Mouse (Mus musculus): Measurements from ENCODE around the gene Anks1b.

Anks1b gene

DNA sequence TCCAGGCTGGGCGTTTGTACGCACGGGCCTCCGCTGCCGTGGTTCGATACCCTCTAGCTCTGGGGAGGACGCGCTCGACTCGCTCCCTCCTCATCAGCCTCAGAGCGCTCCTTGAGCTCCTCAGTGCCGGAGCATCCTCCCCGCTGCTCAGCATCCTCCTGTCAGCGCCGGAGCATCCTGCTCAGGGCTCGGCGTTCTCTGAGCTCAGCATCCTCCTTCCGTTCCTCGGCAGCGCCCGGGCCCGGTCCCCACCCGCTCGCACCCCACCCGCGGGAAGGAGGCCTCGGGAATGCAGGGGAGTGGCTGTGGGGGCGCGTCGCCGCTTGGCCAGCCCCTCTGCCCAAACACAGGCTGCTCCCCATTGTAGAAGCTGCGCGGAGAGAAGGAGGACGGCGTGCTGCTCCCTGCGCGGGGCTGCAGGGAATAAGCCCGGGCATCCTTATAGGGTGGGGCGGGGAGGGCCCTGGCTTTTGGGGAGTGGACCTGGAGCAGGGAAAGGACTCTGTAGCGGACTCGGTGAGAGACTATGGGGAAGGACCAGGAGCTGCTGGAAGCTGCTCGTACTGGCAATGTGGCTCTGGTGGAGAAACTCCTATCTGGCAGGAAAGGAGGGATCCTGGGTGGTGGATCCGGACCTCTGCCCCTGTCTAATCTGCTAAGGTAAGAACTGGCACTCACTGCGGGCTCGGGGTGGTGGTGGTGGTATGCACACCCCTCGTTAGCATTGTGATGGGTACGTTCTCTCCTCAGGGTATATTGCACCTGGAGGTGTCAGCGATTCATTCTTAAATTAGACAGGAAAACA, at the start of gene Anks1b:
Anks1b (plus strand) TSS at position 364 of the 805 bp plus-strand sequence.
- peak; percentile 29 for DNase-seq (ENCODE audit: low read depth, low spot score)

DNA sequence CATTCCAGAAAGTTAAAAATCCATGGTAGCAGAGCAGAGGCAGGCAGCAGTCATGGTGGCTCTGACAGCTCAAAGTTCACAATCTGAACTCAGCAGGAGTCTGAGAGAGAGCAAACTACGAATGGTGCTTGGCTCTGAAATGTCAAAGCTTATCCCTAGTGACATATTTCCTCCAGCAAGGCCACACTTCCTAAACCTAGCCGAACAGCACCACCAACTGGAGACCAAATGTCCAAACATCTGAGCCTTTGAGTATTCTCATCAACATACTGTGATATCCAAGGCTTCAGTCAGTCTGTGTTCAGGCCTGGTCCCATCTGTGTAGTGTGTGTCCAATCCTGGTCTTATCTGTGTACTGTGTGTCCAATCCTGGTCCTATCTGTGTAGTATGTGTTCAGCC, 49.4 kb upstream of the Anks1b start:
- peak; percentile 7 for DNase-seq (ENCODE audit: low read depth, low spot score)

DNA sequence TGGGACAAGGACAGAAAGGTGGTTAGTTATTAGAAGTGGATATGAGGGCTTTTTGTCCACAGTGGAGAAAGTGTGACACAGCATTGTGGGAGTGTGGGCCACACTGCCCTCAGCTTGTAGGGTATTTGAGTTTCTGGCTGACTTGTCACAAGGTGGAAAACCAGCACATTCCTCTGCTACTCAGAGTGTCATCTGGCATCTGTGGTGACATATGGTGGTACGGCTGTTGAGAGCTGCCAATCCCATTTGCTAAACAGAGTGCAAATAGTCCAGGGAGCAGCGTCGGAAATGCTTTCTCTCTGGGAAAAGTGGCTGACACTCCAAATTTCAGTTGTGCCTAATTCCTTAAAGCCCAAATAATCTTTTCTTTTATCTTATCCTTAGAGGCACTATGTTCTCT, 46.4 kb upstream of the Anks1b start:
- DNase-seq (ENCODE audit: low read depth, low spot score) = no peak

DNA sequence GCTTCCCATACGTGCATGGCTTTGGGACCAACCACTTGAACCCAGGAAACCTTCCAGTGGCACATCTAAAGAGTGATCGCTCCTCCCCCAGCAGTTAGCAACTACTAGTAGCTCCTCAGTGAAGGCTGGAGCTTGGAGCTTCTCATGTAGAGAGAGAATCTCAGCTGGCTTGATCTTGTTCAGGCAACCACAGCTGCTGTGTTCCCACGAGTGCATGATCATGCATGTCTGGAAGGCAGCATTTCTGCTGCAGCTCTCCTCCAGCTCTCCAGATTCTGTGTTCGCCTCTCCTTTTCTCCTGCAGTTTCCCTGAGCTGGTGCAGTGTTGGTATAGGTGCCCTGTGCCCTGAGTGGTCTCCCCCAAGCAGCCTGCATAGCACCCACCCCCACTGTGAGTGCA, 41.0 kb upstream of the Anks1b start:
- DNase-seq (ENCODE audit: low read depth, low spot score) = no peak

DNA sequence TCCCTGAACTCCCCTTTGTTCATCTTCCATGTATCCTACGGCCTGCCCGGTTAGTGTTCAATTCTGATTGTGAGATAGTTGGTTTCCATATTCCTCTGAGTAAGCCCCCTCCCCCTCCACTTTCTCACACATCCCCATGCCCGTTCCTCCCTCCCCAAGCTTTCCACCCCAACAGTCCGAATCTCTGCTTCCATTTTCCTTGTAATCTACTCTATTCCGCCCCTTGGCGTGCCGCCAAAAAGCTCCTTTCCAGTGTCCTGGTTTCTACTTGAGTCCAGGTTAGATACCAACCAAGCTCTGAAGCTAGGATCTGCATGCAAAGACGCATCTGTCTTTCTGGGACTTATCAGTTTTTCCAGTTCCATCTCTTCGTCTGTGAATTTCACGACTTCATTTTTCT, 40.1 kb upstream of the Anks1b start:
- no peak for DNase-seq (ENCODE audit: low read depth, low spot score)

DNA sequence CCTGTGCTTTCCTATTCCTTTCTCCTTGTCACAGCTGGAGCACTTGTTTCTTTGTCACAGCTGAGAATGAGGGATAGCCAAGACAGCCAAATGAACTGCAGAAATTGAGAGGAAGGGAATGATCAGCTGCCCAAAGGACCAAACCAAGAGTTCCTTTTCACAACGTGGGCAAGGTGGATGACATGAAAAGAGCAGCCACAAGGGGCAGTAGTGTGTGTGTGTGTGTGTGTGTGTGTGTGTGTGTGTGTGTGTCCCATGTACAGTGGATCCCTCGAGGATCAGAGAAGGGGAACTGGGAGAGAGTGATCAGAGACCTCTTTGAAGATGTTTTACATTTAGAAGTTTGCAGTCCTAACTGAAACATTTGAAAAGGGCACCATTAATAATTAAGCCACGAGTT, 35.8 kb upstream of the Anks1b start:
- no peak for DNase-seq (ENCODE audit: low read depth, low spot score)

DNA sequence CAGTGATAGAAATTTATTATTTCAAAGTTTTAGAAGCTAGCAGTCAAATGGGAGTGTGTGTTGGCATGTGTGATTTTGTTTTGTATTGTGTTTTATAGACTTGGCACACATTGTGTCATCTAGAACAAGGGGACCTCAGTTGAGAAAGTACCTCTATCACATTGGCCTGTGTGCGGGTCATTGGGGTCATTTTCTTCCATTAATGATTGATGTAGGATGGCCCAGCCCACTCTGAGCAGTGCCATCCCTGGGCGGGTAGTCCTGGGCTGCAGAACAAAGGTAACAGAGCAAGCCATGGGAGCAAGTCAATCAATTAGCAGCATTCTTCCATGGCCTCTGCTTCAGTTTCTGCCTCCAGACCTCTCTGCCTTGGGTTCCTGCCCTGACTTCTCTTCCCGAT, 34.5 kb upstream of the Anks1b start:
- no peak for DNase-seq (ENCODE audit: low read depth, low spot score)

DNA sequence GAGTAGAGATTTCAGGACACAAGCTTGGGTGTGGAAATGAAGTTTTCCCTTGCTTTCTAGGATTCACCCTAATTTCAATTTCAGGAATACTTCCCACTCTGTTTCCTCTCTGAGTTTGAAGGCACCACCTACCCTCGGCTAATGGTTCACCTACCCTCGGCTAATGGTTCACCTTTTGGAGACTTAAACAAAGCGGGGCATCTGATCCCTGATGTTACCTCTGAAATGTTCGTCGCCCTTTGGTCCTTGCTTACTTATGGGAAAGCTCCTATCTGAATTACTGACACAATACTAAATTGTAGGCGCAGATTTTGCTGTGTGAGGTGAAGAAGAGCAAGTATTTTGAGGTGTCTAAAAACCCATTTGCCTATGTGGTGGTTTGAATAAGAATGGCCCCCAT, 22.4 kb upstream of the Anks1b start:
- no peak for DNase-seq (ENCODE audit: low read depth, low spot score)

DNA sequence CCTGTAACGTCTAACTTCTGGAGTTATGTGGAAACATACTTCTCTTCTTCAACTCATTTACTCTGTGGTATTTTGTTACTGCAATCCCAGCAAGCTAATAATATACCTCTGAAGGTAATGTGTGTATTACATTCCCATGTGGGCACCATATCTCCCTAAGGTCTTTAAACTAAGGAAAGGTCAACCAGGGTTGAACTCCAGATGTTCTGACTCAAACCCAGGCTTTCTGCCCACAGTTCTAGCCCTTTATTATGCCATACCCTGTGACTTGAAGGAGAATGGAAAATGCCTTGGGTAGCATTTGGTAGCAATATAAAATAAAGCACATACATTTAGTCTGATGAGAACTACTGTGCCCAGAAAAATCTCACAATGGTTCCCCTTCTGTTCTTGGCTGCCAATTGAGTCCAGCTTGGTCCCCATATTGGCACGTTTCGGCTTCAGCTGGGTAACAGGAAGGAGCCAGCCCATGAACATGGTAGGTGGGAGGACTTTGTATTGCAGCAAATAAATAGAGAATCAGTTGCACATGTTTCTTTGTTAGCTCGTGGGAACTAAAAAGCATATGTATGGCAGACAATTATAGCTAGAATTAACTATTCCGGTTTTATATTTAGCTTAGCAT, 17.9 kb upstream of the Anks1b start:
- no peak for DNase-seq (ENCODE audit: low read depth, low spot score)

DNA sequence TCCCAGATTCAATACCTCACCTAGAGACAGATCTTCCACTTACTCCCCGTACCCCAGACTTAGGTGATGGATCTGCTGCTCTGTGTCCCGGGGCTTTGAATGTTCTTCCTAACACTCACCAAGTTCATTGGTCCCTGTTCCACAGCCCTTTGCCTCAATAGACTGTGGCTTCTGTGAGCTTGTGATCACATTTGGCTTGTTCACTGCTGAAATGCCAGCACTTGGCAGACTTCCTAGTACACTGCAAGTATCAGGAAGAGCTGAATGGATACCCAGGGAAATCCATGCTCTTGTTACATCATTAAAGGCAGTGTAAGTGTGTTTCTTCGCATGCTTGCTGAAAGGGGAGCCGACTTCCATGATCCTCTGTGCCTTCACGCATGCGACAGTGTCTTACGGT, 17.0 kb upstream of the Anks1b start:
- no peak for DNase-seq (ENCODE audit: low read depth, low spot score)

DNA sequence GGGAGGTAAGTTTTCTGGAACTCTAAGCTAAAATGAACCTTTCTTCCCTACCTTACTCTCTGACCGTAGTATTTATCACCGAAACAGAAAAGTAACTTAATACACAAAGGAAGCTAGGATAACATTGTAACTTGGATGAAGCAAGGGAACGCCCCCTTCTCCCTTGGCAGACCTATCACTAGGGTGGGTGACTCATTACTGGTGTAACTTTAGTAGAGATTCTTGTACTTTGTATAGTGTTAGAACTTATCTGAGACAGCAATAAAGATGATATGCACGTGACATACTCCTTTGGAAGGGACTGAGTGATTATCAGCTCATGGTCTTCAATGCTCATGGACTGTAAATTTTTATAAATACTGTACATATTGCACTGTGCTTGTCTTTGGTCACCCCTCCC, 5.1 kb upstream of the Anks1b start:
- no peak for DNase-seq (ENCODE audit: low read depth, low spot score)

DNA sequence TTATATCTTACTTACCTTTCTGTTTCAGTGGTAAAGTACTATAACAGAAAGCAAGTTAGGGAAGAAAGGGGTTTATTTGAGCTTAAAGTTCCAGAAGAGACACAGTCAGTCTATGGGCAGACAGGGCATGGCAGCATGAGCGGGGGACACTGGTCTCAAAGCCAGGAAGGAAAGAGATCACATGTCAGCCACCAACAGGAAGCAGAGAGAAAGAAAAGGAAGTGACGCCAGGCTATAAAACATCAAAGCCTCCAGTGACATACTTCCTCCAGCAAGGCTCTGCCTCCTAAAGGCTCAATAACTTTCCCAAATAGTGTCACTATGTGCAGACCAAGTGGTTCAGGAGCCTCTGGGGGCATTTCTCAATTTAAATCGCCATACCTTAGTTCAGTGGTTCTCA, 4.5 kb upstream of the Anks1b start:
- DNase-seq (ENCODE audit: low read depth, low spot score) = no peak

DNA sequence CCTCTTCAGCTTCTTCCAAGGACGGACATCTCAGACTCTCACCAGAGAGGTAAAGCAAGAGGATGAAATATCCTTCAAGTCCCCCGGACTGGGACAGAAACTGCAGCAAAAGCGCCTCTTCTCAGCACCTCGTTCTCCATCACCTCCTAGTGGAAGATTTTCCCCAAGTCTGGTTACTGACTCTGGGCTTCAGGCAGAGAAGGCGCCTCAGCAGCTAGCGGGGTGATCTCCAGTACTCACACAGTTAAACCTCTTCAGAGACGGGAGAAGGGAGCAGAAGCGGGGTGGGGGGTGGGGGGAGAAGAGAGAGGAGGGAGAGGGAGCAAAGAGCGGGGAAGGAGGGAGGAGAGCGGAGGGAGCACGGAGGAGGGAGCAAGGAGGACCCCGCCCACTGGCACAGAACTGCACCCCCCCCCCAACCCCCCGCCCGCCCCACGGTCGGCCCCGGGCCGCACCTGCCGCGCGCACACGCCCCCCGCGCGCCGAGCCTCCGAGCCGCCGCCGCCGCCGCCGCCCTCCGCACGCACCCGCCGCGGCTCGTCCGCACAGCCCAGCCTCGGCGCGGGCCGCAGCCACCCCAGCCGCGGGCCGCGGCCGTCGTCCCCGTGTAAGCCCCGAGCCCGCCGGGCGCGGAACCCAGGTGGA, 686 bp upstream of the Anks1b start:
- DNase-seq (ENCODE audit: low read depth, low spot score) = no peak

DNA sequence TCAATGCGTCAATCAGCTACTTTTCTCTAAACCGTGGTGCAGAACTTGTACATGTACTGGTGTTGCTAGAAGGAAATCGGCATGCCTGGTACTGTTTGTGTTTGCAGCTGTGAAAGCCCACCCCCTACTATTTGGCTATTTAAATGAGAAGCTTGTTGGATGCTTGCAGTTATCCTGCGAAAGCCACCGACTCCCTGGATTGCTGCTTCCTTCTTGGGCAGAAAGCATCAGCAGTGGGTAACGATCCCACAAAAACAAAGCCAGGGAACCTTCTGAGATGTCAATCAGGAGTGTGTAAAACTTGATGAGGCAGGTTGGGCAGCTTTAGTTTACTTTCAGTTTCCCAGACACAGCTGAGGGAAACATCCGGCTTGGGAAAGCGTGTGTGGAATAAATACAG, 727 bp downstream of the Anks1b start:
- DNase-seq (ENCODE audit: low read depth, low spot score) = no peak

DNA sequence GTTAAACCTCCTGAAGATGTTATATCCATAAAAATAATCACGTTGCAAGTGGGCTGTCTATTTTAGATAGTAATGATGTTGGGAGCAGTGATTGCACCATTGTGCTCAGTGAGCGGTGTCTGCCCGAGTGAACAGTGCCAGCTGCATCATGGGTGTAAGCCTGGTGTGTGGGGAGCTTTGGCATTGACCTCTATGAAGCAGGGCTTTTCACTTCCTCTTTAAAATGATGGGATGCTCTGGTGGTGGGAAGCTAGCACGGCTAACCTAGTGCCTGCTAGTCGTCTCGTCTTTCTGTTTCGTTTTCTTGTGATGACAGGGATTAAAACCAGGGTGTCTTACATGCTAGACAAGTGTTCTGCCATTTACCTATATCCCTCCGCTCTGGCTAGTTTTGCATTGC, 10.3 kb downstream of the Anks1b start:
- no peak for DNase-seq (ENCODE audit: low read depth, low spot score)

DNA sequence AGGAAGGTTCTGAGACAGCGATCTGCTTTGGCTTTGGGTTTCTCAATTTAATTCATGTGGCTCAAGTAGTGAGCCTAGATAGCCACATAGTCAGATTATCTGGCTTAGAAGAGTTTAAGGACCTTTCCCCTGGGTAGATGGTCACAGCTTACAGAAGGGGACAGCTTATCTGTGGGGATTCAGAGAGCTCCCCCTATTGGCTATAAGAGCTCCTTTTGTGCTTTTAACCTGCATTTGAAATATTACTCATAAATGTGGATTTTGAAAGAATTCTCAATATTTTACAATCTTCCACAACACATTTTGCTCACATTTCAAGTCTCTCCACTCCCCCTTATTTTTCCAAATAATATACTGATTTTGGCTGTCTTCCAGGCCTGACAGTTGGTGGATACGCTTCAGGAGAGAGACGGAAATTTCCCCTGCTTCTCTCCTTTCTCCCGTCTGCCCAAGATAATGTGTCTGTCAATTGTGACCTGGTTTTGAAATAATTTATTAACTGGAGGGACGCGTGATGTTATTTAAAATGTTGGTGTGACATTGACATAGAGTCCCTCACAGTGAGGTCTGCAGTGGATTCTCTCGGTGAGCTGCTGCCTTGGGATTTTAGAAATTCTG, 29.5 kb downstream of the Anks1b start:
- DNase-seq (ENCODE audit: low read depth, low spot score) = no peak

DNA sequence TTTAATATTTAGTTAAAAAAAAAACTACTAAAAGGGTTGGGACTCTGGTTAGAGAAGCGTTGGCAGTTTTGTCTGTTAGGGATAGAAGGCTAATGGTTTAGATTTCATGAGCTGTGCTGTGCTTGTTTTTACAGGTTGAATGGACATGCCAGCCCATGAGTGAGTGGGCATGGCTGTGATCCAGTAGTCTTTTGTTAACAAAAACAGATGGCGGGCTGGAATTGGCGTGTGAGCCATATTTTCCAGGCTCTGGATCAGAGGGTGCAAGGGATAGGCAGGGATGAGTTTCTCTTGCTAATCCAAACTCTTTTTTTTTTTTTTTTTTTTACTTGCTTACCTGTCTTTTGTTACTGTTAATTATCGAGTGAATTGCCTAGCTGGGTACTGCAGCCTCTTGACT, 38.6 kb downstream of the Anks1b start:
- no peak for DNase-seq (ENCODE audit: low read depth, low spot score)

DNA sequence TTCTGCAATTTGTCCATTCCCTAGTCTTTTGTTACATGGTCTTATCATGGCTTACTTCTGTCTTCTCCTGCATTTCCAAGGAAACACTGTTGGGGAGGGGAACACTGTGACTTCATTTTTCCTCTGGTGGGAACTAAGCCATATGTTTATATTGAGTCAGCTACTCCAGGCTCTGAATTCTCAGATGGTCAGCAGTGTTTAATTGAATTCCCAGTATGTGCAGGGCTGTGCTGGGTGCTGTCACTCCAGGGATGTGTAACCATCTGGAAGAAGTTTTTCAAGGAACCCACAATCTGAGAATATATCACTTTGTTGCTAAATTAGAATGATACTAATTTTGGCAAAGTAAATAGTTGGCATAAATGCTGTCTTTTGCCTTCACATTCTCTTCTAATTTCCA, 39.9 kb downstream of the Anks1b start:
- DNase-seq (ENCODE audit: low read depth, low spot score) = no peak

DNA sequence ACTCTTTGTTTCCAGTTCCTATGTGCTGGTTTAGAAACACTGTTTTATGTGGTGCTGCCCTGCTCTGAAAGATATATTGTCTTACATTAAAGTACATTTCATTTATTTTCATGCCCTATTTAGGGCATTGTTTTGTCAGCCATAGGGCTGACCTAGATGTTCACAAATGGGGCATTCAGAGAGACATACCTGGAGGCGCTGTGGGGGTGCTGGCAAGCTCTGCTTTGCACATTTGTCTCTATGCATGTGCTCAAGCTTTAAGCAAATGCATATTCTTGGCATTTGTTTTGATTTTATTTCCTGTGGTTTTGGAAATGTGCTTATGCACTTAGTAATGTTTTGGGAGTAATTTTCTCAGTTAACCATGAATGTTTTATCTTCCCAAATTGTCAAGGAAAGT, 43.8 kb downstream of the Anks1b start:
- no peak for DNase-seq (ENCODE audit: low read depth, low spot score)

DNA sequence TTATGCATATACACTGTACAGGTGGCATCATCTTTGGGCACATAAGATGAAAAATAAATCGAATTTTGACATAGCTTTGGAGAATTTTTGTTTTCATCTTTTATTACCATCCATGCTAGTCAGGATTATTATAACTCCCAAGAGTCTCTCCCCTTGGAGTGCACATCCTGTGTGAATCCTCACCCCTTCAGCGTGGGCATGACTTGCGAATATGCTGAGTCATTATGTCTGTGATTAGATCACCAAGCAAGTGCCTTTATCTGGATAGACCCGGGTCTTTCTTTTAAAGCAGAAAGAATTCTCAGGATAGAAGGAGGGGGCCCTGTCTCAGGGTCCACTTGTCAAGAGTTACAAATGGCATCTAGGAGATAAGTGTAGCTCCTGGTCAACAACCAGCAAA, 48.7 kb downstream of the Anks1b start:
- DNase-seq (ENCODE audit: low read depth, low spot score) = no peak

DNA sequence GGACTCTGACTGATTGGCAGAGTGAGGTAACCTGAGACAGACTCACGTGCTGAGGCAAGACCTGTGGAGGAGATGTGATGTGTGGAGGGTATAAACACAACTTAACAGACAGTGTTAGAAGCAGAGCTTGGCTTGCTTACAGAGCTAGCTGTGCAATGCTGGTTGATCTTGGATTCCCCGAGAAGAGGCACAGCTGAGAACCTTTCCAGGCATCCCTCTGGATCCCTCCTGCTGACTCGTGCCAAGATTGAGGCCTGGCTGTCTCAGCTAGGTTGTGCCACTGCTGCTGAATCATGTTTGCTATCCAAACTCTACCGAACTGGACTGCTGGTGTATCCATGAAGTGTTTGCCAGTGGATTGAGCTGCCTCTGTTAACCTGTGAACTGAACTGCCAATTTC, 68.9 kb downstream of the Anks1b start:
- no peak for DNase-seq (ENCODE audit: low read depth, low spot score)

DNA sequence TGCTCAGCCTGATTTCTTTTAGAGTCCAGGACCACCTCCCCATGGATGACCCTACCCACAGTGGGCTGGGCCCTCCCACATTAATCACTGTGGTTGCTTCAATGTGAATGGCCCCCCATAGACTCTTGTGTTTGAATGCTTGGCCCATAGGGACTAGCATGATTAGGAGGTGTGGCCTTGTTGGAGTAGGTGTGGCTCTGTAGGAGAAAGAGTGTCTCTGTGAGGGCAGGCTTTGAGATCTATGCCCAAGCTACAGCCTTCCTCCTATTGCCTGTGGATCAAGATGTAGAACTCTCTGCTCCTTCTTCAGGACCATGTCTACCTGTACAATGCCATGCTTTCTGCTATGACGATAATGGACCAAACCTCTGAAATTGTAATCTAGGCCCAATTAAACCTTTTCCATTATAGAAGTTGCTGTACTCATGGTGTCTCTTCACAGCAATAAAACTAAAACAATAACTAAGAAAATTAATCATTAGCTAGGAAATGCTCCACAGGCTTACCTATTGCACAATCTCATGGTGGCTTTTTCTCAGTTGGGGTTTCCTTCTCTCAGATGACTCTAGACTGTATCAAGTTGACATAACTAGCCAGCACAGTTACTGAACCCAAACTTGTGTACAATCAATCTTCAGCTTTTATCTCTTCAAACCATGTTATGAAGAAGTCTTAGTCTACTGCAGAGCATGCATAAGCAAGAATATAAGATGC, 73.5 kb downstream of the Anks1b start:
- no peak for DNase-seq (ENCODE audit: low read depth, low spot score)
